Mouse (Mus musculus) left cerebral cortex, adult 2 months (tissue): ENCODE data around the gene Elf3. TPM values are rescaled to one million over a fixed set of nuclear protein-coding genes. Genes with fewer than 3 reads are reported as not detected.
A peak's percentile ranks its signal among the peaks of the same experiment; 100 is the strongest.
"Not testable (repeated sequence)": the region's sequence is repeated elsewhere in the genome, so short reads cannot be mapped to it uniquely, and the experiment has no call there.

ENCODE experiments used
- DNase-seq, 2 experiments: peaks; one replicate each; pipeline ENCODE4 v3.0.0; 2021 to 2022; ENCODE audit warnings: low spot score in 2 of 2, mixed read lengths in 1 of 2; ENCODE audit errors: extremely low spot score in 1 of 2
- H3K27ac ChIP-seq: fragments of 200-600 bp; 2 replicates; pipeline ENCODE4 v1.8.1; 2022
- H3K4me3 ChIP-seq: fragments of 200-600 bp; 2 replicates; pipeline ENCODE4 v1.8.1; 2022
- CTCF ChIP-seq: fragments of 200-600 bp; IDR thresholded peaks from 2 replicates; pipeline ENCODE4 v1.8.1; 2022; ENCODE audit warnings: antibody characterized with exemption, mild to moderate bottlenecking, moderate library complexity
- intact Hi-C: fragments of 180-260 bp; cut with DNase I; formaldehyde crosslinking; loops from one replicate; pipeline ENCODE4 v1.15.1; 2025
- total RNA-seq, 2 experiments: library from RNA; stranded (reverse); gene quantifications; 2 replicates each; pipeline ENCODE4 v1.2.3; 2021

Elf3 gene
- total RNA-seq, 2 experiments from 2014 or later, result not detected

- intact Hi-C loops, result no loop called here
- Histone ChIP-seq H3K4me3 (no peak overlapping the region), H3K27ac (no peak overlapping the region)
- DNase-seq, result no peak
- no peak for TF ChIP-seq CTCF
These were observed 4.9 kb upstream of the Elf3 start for GRCm38 (mm10) chr1:135263316-135263715.

GRCm38 (mm10) chr1:135262329-135262728, 4.0 kb upstream of the Elf3 start:
- intact Hi-C loops, result no loop called here
- no peak for TF ChIP-seq CTCF
- H3K27ac ChIP-seq, result no peak overlapping the region
- H3K4me3 ChIP-seq, result no peak overlapping the region
- DNase-seq, result no peak

- TF ChIP-seq CTCF, result no peak
- H3K4me3 ChIP-seq, result no peak overlapping the region
- H3K27ac ChIP-seq, result no peak overlapping the region
- DNase-seq, result no peak
- intact Hi-C loops, result no loop called here
These were observed 2.6 kb upstream of the Elf3 start for GRCm38 (mm10) chr1:135260931-135261330.

- TF ChIP-seq CTCF, result peak; percentile 73
- peak; percentile 63 to 76 for DNase-seq
- Histone ChIP-seq H3K27ac (no peak overlapping the region), H3K4me3 (no peak overlapping the region; the same call in 1 of the 2 replicates)
- intact Hi-C loops, result loop anchor here (1.0 to 2.0 kb wide), 2 partner anchors 87 to 110 kb away; no protein-coding TSS in a partner anchor
These were observed 714 bp upstream of the Elf3 start for GRCm38 (mm10) chr1:135259128-135259436.

- no peak overlapping the region for H3K27ac ChIP-seq
- intact Hi-C loops, result no loop called here
These were observed 2.1 kb downstream of the Elf3 start for GRCm38 (mm10) chr1:135256299-135256698.

GRCm38 (mm10) chr1:135252854-135253253, 5.5 kb downstream of the Elf3 start:
- intact Hi-C loops, result no loop called here

More at GRCm38 (mm10) chr1:135256299-135256698, 2.1 kb downstream of the Elf3 start:
- no peak for TF ChIP-seq CTCF
- DNase-seq, result no peak
- no peak overlapping the region for H3K4me3 ChIP-seq

GRCm38 (mm10) chr1:135251405-135251804, 7.0 kb downstream of the Elf3 start:
- DNase-seq, result no peak
- Histone ChIP-seq H3K27ac (no peak overlapping the region), H3K4me3 (no peak overlapping the region)
- no peak for TF ChIP-seq CTCF
- intact Hi-C loops, result no loop called here

More at GRCm38 (mm10) chr1:135252854-135253253, 5.5 kb downstream of the Elf3 start:
- TF ChIP-seq CTCF, result no peak
- Histone ChIP-seq H3K4me3 (no peak overlapping the region), H3K27ac (no peak overlapping the region)
- no peak for DNase-seq

- no peak for TF ChIP-seq CTCF
- DNase-seq, result no peak
- Histone ChIP-seq H3K4me3 (no peak overlapping the region), H3K27ac (no peak overlapping the region)
- intact Hi-C loops, result no loop called here
These were observed 7.7 kb downstream of the Elf3 start for GRCm38 (mm10) chr1:135250706-135251105.

GRCm38 (mm10) chr1:135248434-135248850, 9.9 kb downstream of the Elf3 start:
- Histone ChIP-seq H3K4me3 (peak overlapping the region; percentile 43), H3K27ac (no peak overlapping the region)
- intact Hi-C loops, result no loop called here
- TF ChIP-seq CTCF, result no peak
- DNase-seq, result peak; percentile 50

GRCm38 (mm10) chr1:135244014-135244413, 14.4 kb downstream of the Elf3 start:
- no peak for DNase-seq
- H3K27ac ChIP-seq, result no peak overlapping the region
- TF ChIP-seq CTCF, result no peak
- intact Hi-C loops, result no loop called here
- H3K4me3 ChIP-seq, result no peak overlapping the region

- H3K4me3 ChIP-seq, H3K27ac ChIP-seq, DNase-seq, intact Hi-C loops: not testable (repeated sequence)
These were observed 18.2 kb downstream of the Elf3 start for GRCm38 (mm10) chr1:135240206-135240605.

GRCm38 (mm10) chr1:135237131-135237851, 21.1 kb downstream of the Elf3 start:
- Histone ChIP-seq H3K4me3 (no peak overlapping the region), H3K27ac (no peak overlapping the region)
- TF ChIP-seq CTCF, result no peak
- no peak for DNase-seq
- intact Hi-C loops, result no loop called here

GRCm38 (mm10) chr1:135234771-135235170, 23.6 kb downstream of the Elf3 start:
- no peak for TF ChIP-seq CTCF
- intact Hi-C loops, result no loop called here
- no peak overlapping the region for H3K4me3 ChIP-seq
- DNase-seq, result no peak
- H3K27ac ChIP-seq, result no peak overlapping the region
